Mouse (Mus musculus) embryo, embryonic 10 days (tissue): ENCODE data around the gene AB124611.
"Not testable (repeated sequence)": the region's sequence is repeated elsewhere in the genome, so short reads cannot be mapped to it uniquely, and the experiment has no call there.

Experiments used
- DNase-seq: peaks from one replicate; pipeline ENCODE4 v3.0.0-alpha.2; 2015; ENCODE audit warnings: low spot score

AB124611 gene

GRCm38 (mm10) chr9:21565004-21565586 is 39.1 kb downstream of the AB124611 start:
- DNase-seq = no peak

GRCm38 (mm10) chr9:21566538-21566937 is 40.6 kb downstream of the AB124611 start:
- no peak for DNase-seq

- no peak for DNase-seq
These were observed 41.1 kb downstream of the AB124611 start for GRCm38 (mm10) chr9:21567051-21567450.

GRCm38 (mm10) chr9:21568657-21569255 is 42.8 kb downstream of the AB124611 start:
- no peak for DNase-seq

- no peak for DNase-seq
These were observed 48.2 kb downstream of the AB124611 start for GRCm38 (mm10) chr9:21574012-21574801.

GRCm38 (mm10) chr9:21575253-21575652 is 49.3 kb downstream of the AB124611 start:
- DNase-seq = no peak

- no peak for DNase-seq
These were observed 50.3 kb downstream of the AB124611 start for GRCm38 (mm10) chr9:21576286-21576685.

GRCm38 (mm10) chr9:21578226-21578625 is 52.2 kb downstream of the AB124611 start:
- DNase-seq = no peak

GRCm38 (mm10) chr9:21585401-21585800 is 59.4 kb downstream of the AB124611 start:
- no peak for DNase-seq

GRCm38 (mm10) chr9:21587678-21588349 is 61.8 kb downstream of the AB124611 start:
- DNase-seq = no peak

GRCm38 (mm10) chr9:21588350-21588749 is 62.4 kb downstream of the AB124611 start:
- DNase-seq = no peak

GRCm38 (mm10) chr9:21589538-21589937 is 63.6 kb downstream of the AB124611 start:
- DNase-seq = no peak

- DNase-seq = no peak
These were observed 65.3 kb downstream of the AB124611 start for GRCm38 (mm10) chr9:21591127-21591830.

GRCm38 (mm10) chr9:21591831-21592702 is 66.1 kb downstream of the AB124611 start:
- DNase-seq = no peak

GRCm38 (mm10) chr9:21592703-21593121 is 66.7 kb downstream of the AB124611 start, which contains the start of the genes Timm29 and Yipf2:
Timm29 (plus strand) TSS chr9:21592722.
Yipf2 (minus strand) TSS chr9:21592828.
- DNase-seq = peak; percentile 98

- no peak for DNase-seq
These were observed 67.2 kb downstream of the AB124611 start for GRCm38 (mm10) chr9:21593122-21593721.

- DNase-seq = not testable (repeated sequence)
These were observed 68.4 kb downstream of the AB124611 start for GRCm38 (mm10) chr9:21594350-21594749.

- no peak for DNase-seq
These were observed 68.9 kb downstream of the AB124611 start for GRCm38 (mm10) chr9:21594838-21595237.
